Mouse (Mus musculus) E14TG2a.4 (cell line): ENCODE data around the gene Sesn1.

ENCODE experiments used
- CTCF ChIP-seq: conservative IDR thresholded peaks from 2 replicates; pipeline ENCODE4 v1.5.1; 2014; ENCODE audit warnings: low read length
- POU5F1 ChIP-seq: IDR thresholded peaks from 2 replicates; pipeline ENCODE4 v1.6.1; 2014; ENCODE audit warnings: low read length, borderline replicate concordance

- no peak for TF ChIP-seq CTCF
- TF ChIP-seq POU5F1, result no peak
Measured at GRCm38 (mm10) chr10:41867956-41868355, 58.2 kb downstream of the Sesn1 start.
